Mouse (Mus musculus) T-helper 1 cell (primary cell): ENCODE data around the gene Cox4i2.

Experiments
- in situ Hi-C: fragments of 300-600 bp; cut with MboI, MseI; formaldehyde crosslinking; loops from one replicate; pipeline ENCODE4 v1.15.1; 2025; ENCODE audit warnings: high pct_unique_total_duplicates

Cox4i2 gene

DNA sequence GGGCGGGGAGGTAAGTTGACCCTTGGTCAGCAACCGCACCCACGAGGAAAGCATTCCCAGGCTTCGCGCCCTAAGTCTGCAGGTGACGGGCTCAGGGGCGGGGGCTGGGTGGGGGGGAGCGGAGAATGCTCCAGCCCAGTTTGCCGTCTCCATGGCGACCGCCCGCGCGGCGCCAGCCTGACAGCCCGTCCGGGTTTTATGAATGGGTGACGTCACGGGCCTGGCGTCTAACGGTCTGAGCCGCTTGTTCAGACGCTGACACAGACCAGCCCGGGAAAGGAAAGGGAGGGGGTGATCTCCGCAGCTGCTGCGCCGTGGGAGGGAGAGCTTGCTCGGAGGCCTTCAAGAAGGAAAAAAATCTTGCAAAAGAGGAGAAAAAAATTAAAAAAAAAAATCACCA lies 19.0 kb upstream of the Cox4i2 start:
- in situ Hi-C loops, result no loop called here

- in situ Hi-C loops, result no loop called here
These were observed 17.8 kb upstream of the Cox4i2 start, which contains the start of gene Id1 for GRCm38 (mm10) chr2:152736090-152736601. Gene Id1, plus strand, starts transcription at chr2:152736251.

DNA sequence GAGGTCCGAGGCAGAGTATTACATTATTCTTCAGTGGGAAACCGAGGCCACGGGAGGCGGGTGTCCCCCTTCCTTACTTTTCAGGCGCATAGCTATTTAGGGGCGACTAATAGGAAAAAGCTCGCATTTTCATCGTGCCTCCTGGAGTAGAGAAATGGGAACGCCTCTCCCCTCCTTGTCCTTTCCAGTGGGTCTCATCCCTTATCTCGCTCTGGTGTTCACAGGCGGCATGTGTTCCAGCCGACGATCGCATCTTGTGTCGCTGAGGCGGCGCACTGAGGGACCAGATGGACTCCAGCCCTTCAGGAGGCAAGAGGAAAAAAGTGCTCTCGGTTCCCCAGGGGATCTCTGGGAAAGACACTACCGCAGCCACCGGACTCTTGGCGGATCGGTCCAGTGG lies 17.2 kb upstream of the Cox4i2 start:
- in situ Hi-C loops, result no loop called here

DNA sequence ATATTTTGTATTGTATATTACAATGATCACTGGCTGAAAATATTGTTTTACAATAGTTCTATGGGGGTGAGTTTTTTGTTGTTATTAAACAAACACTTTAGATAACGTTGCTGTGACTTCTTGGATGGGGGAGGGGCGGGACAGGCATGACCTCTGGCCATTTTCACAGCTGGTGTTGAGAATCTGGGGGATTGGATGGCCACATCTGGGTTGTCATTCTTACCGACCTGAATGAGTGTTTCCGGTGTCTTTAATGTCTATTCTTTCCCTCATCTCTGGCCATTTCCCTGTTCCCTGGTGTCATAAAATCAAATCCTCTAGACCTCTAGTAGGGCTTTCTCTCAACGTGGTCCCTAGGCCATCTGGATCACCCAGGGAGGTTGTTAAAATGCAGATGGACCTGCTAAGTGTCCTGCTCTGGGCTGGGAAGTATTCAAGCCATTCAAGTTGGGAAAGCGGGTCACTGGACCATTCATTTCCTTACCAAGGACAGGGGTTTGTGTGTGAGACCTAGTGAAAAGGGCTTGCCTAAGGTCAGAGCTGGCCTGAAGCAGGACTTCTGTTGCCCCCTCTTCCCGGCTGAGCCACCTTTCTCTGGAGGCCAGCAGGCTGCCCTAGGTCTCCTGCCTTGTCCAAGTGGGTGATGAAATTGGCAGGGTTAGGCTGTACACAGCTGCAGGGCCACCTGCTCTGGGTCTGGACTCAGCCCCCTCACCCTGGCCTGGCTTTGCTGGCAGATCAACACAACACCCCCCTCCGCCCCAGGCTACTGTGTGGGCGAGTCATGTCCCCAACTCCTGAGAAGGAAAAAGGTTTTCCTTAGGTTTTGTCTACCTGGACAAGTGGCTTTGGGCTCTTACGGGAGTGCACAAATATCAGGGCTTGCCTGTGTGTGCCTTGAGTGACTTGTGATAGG lies 16.4 kb upstream of the Cox4i2 start:
- in situ Hi-C loops, result no loop called here

DNA sequence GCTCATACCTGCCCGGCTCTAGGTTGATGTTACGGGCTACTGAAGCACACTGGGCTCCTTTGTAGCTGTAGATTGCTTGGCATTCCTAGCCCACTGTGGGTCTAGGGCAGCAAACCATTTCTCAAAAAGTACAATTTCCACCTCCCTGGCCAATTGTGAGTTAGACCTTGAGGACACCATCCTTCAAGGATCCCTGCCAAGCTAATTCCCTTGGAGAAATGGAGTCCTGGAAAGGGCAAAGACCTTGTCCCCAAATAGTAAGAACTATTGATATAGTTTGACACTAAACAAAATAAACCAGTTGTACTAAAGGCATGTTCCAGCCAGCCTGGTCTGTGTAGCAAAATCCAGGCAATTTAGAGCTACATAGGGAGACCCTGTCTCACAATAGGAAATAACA lies 15.6 kb upstream of the Cox4i2 start:
- in situ Hi-C loops, result no loop called here

GRCm38 (mm10) chr2:152739031-152739841 lies 14.7 kb upstream of the Cox4i2 start:
- in situ Hi-C loops, result no loop called here

DNA sequence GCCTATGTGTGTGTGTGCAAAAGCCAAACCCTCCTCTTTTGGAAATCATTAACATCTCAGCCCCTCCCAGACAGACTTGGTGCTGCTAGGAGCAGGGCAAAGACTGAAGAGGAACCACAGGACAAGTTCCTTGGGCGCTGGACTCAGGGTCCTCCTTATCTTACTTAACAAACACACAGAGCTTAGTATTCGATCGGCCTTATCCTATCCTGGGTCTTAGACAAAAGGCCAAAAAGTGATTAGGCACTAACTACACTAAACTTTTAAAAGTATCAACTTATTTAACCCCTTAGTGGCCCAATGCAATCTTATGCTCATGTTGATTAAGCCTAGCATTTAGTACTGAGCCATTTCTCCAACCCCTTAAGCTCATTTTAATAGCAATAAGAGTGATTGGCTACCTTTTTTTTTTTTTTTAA lies 14.1 kb upstream of the Cox4i2 start:
- in situ Hi-C loops, result no loop called here

DNA sequence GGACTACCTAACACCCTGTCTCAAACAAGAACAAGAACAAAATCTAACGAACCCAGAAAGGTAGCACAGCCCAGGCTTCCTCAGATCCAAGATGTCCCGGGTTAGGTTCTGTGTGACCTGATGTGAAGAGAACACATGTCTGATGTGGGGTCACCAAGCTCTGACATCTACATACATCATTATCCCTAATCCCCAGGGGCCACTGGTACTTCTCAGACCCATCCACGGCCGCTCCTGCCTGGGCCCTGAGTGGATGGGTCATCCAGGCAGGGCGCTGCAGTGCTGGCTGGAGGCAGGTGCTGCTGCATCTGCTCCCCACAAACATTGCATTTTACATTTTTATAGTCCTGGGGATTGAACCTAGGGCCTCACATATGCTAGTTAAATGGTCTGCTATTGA lies 13.5 kb upstream of the Cox4i2 start:
- in situ Hi-C loops, result no loop called here

DNA sequence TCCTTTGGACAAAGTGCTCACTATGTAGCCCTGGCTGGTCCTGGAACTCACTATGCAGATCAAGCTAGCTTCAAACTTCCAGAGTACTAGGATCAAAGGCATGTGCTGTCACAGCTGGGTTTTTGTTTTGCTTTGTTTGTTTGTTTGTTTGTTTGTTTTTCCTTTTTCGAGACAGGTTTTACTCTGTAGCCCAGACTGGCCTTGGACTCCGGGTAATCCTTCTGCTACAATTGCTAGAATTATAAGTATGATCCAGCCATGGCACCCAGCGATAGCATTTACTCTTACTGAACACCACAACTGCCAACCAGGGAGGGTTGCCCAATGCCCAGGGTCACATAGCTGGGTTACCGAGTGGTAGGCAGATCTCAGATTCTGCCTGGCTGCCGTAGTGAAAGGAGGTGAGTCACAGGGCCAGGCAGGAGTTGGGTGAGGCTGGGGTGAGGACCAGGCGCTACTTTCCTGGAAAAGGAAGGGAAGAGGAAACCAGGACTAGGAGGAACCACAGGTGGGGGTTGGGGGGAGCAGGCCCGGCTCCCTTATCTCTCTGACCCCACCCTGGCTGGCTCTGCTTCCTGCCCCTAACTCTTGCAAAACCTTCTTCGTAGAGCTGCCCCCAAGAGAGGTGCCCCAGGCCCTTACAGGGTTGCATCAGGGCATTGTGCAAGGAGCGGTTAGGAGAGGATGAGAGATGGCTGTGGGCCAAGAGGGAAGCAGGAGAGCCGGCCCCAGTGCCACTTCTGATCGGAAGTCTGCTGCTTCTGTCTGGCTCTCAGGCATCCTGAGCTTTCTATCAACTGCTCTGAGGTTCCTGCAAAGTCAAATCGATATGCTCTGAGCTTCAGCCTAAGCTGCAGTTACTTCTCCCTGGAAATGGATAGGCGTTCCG lies 12.6 kb upstream of the Cox4i2 start:
- in situ Hi-C loops, result no loop called here

- in situ Hi-C loops, result no loop called here
These were observed 11.5 kb upstream of the Cox4i2 start for GRCm38 (mm10) chr2:152742435-152742834.

- in situ Hi-C loops, result no loop called here
These were observed 2.8 kb downstream of the Cox4i2 start for GRCm38 (mm10) chr2:152756474-152757393.

GRCm38 (mm10) chr2:152757478-152757877 lies 3.5 kb downstream of the Cox4i2 start:
- in situ Hi-C loops, result no loop called here

GRCm38 (mm10) chr2:152758351-152758750 lies 4.4 kb downstream of the Cox4i2 start:
- in situ Hi-C loops, result no loop called here

DNA sequence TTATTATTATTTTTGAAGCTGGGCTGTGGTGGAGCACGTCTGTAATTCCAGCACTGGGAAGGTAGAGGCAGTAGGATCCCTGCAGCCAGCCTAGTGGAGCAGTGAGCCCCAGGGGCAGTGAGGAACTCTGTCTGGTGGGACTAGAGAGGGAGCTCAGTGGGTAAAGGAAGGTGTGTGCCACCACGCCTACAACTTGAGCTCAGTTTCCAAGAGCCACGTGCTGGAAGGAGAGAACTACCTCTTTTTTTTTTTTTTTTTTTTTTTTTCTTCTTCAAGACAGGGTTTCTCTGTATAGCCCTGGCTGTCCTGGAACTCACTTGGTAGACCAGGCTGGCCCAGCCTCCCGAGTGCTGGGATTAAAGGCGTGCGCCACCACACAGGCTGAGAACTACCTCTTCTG lies 9.3 kb downstream of the Cox4i2 start:
- in situ Hi-C loops, result no loop called here

GRCm38 (mm10) chr2:152764172-152765044 lies 10.4 kb downstream of the Cox4i2 start:
- in situ Hi-C loops, result loop anchor here (5.0 kb wide), 2 partner anchors 68 to 72 kb away; partner anchors contain the start of gene Bcl2l1

- in situ Hi-C loops, result loop anchor here (5.0 kb wide), 2 partner anchors 67 to 73 kb away; partner anchors contain the start of gene Bcl2l1
These were observed 11.2 kb downstream of the Cox4i2 start for GRCm38 (mm10) chr2:152765045-152765674.

DNA sequence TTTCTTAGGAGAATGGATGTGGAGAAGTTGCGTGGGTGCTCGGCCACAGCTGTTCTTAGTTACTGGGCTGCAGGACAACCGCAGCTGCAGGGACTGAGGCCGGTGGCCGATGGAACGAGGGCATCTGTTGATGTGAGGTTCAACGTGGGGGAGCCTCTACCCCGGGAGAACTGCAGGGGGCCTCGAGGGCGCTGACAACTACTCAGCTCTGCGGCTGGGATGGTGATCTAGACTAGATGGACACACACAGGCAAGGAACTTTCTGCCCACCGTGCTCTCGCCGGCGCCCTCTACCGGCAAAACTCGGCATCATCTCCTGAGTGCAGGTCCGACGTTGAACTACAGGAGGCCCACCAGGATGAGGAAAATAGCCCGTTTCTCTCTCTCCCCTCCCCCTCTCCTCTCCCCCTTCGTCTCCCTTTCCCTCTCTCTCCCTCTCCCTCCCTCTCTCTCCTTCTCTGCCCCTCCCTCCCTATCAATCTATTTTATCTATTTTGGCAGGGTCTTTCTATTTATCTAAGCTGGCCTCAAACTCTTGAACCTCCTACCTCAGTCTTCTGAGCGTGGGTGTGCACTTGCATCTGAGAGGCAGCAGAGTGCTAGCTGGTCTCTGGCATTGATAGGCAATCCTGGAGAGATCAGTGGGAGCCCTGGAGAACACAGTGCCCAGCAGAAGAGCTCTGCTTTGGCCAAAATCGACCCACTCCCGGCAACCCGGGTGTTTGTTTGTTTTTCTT lies 12.6 kb downstream of the Cox4i2 start:
- in situ Hi-C loops, result loop anchor here (5.0 kb wide), 2 partner anchors 66 to 74 kb away; partner anchors contain the start of gene Bcl2l1
